Mouse (Mus musculus) ES-Bruce4 (cell line): ENCODE results near the gene 1700067P10Rik. TPM values are rescaled to one million over a fixed set of nuclear protein-coding genes. Genes with fewer than 3 reads are reported as not detected.
A peak's percentile ranks its signal among the peaks of the same experiment; 100 is the strongest.

Experiments
- H3K27ac ChIP-seq: 2 replicates; pipeline ENCODE4 v1.5.1; 2012; ENCODE audit warnings: low read length, inconsistent platforms; ENCODE audit not compliant: insufficient read depth
- H3K27me3 ChIP-seq: 2 replicates; pipeline ENCODE4 v1.6.1; 2012; ENCODE audit warnings: mild to moderate bottlenecking, low read length, inconsistent platforms; ENCODE audit not compliant: control insufficient read depth, poor library complexity, insufficient read depth, severe bottlenecking
- H3K36me3 ChIP-seq: 2 replicates; pipeline ENCODE4 v1.6.1; 2012; ENCODE audit warnings: inconsistent platforms, mild to moderate bottlenecking, low read length, moderate library complexity; ENCODE audit not compliant: control insufficient read depth, poor library complexity, insufficient read depth, severe bottlenecking
- H3K4me1 ChIP-seq: one replicate; pipeline ENCODE4 v1.8.1; 2011; ENCODE audit warnings: low read length; ENCODE audit not compliant: control insufficient read depth, insufficient read depth
- H3K4me3 ChIP-seq: 2 replicates; pipeline ENCODE4 v1.5.1; 2011; ENCODE audit warnings: low read depth, mild to moderate bottlenecking, low read length
- H3K9ac ChIP-seq: 2 replicates; pipeline ENCODE4 v1.6.1; 2012; ENCODE audit warnings: low read depth, mild to moderate bottlenecking, inconsistent platforms; ENCODE audit not compliant: poor library complexity, severe bottlenecking
- H3K9me3 ChIP-seq: replicated peaks from 2 replicates; pipeline ENCODE4 v1.6.1; 2012; ENCODE audit warnings: mild to moderate bottlenecking, low read length, inconsistent platforms; ENCODE audit not compliant: control insufficient read depth, poor library complexity, insufficient read depth, severe bottlenecking
- CTCF ChIP-seq: IDR thresholded peaks from one replicate; pipeline ENCODE4 v1.8.1; 2011; ENCODE audit warnings: low read depth, low read length
- EP300 ChIP-seq: IDR thresholded peaks from 2 replicates; pipeline ENCODE4 v1.6.1; 2011; ENCODE audit warnings: low read depth, low read length; ENCODE audit not compliant: insufficient read depth
- POLR2A ChIP-seq: IDR thresholded peaks from one replicate; pipeline ENCODE4 v1.8.1; 2011; ENCODE audit warnings: low read length; ENCODE audit not compliant: insufficient read depth
- polyA plus RNA-seq: library from polyadenylated mRNA; stranded (reverse); fragments of >200 nt; gene quantifications from 2 replicates; pipeline ENCODE4 v1.2.4, GENCODE M21; 2011; ENCODE audit warnings: low read depth; ENCODE audit not compliant: missing spikeins, insufficient read depth, insufficient read length

Gene 1700067P10Rik
- not detected in 2 replicates for polyA plus RNA-seq

DNA sequence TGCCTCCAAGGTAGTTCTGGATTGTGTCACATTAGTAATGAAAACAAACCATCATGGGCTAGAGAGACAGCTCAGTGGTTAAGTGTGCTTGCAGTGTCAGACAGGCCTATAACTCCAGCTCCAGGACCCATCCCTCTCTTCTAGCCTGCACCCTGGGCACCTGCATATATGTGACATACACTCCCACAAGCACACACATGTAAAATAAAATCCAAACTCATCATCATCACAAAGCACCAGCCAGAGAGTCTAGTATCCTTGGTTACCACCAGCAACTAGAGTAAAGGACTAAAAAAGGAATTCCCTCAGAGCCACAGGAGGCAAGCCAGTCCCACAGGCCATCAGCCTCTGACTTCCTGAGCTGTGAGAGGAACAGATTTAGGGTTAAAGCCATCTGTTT, at the start of gene 1700067P10Rik:
1700067P10Rik (plus strand) TSS at position 301 of the 400 bp plus-strand sequence.
- H3K9ac ChIP-seq = no peak within 1 kb of the TSS
- no peaks in the 10 kb centered on the region for H3K36me3 ChIP-seq
- TF ChIP-seq CTCF (no peak), EP300 (no peak), POLR2A (no peak)
- H3K4me3 ChIP-seq = no peak within 1 kb of the TSS
- no peaks in the 10 kb centered on the region for H3K4me1 ChIP-seq
- no peaks in the 10 kb centered on the region for H3K27me3 ChIP-seq
- H3K27ac ChIP-seq = no peak within 1 kb of the TSS
- peaks cover 6% of the 10 kb centered on the region; the same call in 1 of the 2 replicates for H3K9me3 ChIP-seq

DNA sequence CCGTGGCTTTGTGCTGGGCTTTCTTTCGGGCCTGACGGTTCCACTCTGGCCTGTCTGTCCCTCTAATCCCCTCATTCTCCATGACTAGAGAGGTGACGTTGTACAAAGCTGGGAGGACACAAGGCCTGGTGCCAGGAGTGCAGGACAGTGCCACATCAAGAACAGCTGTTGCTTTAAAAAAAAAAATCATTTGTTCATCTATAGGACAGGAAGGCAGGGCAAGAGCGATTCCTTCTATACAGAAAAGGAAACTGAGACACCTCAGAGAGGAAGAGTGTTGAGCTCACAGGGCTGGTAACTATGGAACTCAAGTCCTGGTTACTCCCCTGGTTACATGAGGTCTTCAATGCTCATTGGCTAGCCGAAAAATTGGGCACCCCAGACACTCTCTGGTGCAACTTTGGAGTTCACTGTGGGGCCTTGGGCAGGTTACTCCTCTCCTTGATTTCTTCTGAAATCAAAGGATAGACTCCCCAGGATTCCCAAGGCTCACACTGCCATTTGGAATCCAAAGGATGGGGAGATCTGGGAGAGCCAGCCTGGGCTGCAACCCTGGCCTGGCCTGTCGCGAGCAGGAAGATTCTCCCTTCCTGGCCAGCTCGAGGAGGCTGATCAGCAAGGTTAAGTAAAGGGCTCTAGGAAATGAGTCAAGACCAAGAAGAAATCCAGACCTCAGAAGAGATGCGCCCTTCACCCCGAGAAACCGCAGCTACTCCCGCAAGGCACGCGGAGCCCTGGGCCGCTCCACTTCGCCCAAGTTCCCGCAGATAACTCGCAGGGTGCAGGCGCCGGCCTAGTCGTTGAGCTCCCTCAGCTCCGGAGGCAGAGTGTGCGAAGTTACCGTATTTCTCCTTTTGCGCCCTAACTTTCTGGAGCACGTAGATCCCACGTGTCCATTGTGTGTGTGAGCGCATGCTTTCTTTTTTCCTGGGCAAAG, 47.5 kb upstream of the 1700067P10Rik start:
- TF ChIP-seq CTCF = no peak
- 0 out of 2 replicates have a peak, but pooled peaks have one; percentile 14 for TF ChIP-seq EP300
- TF ChIP-seq POLR2A = no peak
- Histone ChIP-seq H3K9me3 (no peaks in the 10 kb centered on the region), H3K9ac (peak overlapping the region; percentile 59), H3K4me3 (peak overlapping the region; percentile 58), H3K4me1 (peaks cover 4% of the 10 kb centered on the region), H3K27me3 (no peaks in the 10 kb centered on the region), H3K27ac (peak overlapping the region; percentile 13; the same call in 1 of the 2 replicates), H3K36me3 (no peaks in the 10 kb centered on the region)

DNA sequence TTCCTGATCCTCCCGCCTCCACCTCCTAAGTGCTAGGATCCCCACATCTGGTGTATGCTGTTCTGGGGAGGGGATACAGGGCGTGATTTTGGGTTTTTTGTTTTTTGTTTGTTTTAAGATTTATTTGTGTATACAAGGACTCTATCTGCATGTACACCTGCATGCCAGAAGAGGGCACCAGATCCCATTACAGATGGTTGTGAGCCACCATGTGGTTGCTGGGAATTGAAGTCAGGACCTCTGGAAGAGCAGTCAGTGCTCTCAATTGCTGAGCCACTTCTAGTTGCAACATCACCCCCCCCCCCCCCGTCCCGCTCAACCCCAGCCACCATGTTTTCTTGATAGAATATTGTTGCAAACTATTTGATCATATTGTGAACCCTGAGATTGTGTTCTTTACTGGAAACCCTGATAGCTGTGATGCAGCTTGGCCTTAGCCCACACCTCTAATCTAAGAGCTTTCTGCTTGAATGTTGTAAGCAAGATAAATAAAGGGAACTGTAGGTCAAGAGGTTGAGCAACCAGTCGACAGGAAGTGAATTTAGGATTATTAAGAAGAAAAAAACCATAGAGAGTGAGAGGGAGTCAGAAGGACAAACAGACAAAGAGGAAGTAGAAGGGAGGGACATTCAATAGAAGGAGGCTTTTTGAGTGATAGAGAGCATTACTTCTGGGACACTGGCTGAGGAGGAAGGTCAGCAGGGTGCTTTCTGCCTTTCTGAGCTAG, 45.8 kb upstream of the 1700067P10Rik start:
- Histone ChIP-seq H3K9me3 (no peaks in the 10 kb centered on the region), H3K9ac (no peak overlapping the region), H3K36me3 (no peaks in the 10 kb centered on the region), H3K4me3 (no peak overlapping the region), H3K27me3 (no peaks in the 10 kb centered on the region), H3K4me1 (peaks cover 4% of the 10 kb centered on the region), H3K27ac (no peak overlapping the region)
- TF ChIP-seq POLR2A = no peak
- peak; percentile 22 for TF ChIP-seq CTCF

DNA sequence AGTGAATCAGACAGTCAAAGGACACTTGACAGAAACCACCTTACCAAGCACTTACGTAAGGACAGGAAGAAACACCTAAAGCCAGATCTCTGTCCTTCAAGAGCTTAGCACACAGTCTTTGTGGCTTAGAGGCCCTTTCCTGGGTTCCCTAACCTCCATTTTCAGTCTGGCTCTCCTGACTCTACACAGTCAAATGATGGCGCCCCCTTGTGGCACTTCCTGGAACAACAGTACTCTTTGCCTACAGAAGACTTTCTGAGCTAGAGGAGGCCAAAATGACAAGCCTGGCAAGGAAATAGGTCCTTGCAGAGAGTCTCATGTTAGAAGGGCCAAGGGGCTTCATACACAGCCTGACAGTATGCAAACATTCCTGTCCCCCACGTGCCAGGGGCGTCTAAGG, 43.5 kb upstream of the 1700067P10Rik start:
- Histone ChIP-seq H3K27ac (no peak overlapping the region), H3K36me3 (no peaks in the 10 kb centered on the region)
- TF ChIP-seq CTCF = peak; percentile 42
- TF ChIP-seq POLR2A = no peak

DNA sequence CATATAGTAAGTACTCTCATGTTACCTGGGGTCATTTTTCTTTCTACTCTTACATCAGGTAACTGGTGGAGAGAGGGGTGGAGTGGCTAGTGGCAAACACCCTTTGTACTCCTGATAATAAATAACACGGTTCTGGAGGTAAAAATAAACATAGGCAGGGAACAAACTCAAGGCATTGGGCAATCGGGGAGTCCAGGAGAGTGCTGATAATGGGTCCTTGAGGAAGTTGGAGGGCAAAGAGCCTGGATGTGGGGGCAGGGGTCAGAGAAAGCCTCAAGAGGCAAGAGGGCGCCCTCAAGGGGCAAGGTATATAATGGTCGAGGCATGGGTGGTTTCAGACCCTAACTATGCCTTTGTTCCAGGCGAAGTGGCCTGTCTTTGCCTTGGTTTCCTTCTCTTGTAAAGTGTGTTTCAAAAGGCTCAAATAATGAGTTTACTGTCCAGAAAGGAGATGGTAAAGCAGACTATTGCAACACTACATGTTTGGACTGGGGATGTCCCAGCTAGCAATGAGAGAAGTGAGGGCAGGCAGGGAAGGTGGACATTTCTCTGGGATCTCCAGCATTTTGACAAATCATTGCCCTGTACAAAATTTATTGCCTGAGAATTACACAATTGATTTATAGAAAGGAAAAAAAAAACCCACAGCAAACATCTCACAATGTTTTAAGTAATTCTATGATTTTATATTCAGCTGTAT, 37.3 kb upstream of the 1700067P10Rik start:
- H3K9me3 ChIP-seq = no peaks in the 10 kb centered on the region
- H3K27ac ChIP-seq = no peak overlapping the region
- no peak overlapping the region for H3K4me3 ChIP-seq
- no peak overlapping the region for H3K9ac ChIP-seq
- no peaks in the 10 kb centered on the region for H3K4me1 ChIP-seq
- H3K36me3 ChIP-seq = no peaks in the 10 kb centered on the region
- TF ChIP-seq EP300 (no peak), POLR2A (no peak), CTCF (no peak)
- H3K27me3 ChIP-seq = no peaks in the 10 kb centered on the region

More for the DNA sequence above, 43.5 kb upstream of the 1700067P10Rik start:
- H3K27me3 ChIP-seq = no peaks in the 10 kb centered on the region
- H3K4me3 ChIP-seq = no peak overlapping the region
- no peak overlapping the region for H3K9ac ChIP-seq
- H3K4me1 ChIP-seq = peaks cover 4% of the 10 kb centered on the region
- no peaks in the 10 kb centered on the region for H3K9me3 ChIP-seq
